Mouse (Mus musculus): ENCODE measurements around the gene Atxn10. TPM values are rescaled to one million over a fixed set of nuclear protein-coding genes. Genes with fewer than 3 reads are reported as not detected.

Gene Atxn10
- 1.5 and 1.6 TPM in 2 replicates for polyA plus RNA-seq (2012)

DNA sequence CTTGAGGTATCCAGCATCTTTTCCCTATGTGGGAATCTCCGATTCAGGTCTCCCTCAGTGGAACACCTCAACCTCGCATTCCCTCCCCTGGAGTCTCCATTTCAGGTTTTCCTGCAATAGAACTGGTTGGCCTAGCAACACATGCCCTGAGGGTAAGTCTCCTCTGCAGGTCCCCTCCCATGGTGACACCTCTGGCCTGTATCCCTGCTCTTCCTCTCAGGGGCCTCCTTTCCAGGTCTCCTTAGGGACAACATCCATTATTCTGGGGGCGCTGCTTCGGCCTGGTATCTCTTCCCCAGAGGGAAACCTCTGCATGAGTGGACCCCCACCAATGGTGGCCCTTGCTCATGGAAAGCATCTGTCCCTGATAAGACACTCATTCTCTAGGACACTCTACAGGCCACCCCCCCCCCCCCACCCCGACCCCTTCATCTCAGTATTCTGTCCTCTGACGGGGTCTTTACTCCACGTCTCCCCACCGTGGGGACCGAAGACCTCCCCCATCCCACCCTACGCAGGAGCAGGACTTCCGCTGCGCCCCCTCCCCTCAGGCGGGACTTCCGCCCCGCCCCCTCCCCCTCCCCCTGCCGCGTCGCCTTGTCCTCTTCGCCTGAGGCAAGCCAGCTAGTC is at the start of gene Atxn10:
TSS of gene Atxn10 (plus strand) at position 575 of the 630 bp plus-strand sequence.
- Histone ChIP-seq H3K27me3 (ENCODE audit: control insufficient read depth) (no peaks in the 10 kb centered on the region), H3K4me3 (replicated peaks) (peak within 1 kb of the TSS; percentile 75), H3K4me1 (ENCODE audit: control insufficient read depth) (peaks cover 22% of the 10 kb centered on the region), H3K36me3 (ENCODE audit: control insufficient read depth) (no peaks in the 10 kb centered on the region), H3K9me3 (ENCODE audit: control insufficient read depth, low read length) (no peaks in the 10 kb centered on the region)
- no peak for TF ChIP-seq TAL1 (IDR thresholded peaks at IDR 0.05; ENCODE audit: low read length)
- TF ChIP-seq GATA1 (IDR thresholded peaks at IDR 0.05; ENCODE audit: low read length), result no peak

DNA sequence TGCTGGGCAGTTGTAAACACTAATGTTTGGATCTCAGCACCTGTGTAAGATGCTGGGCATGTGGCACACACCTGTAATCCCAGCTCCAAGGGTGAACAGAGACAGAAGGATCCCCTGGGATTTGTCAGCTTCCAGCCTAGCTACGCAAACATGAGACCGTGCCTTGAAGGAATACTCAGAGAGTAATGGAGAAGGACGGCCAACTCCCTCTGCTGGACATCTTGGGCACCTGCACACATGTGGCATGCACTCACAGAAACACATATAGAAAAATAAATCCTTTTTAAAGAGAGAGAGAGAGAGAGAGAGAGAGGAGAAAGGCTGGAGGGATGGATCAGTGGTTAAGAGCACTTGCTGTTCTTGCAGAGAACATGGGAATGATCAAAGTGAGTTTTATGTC is 41.4 kb upstream of the Atxn10 start:
- Histone ChIP-seq H3K27me3 (ENCODE audit: control insufficient read depth) (no peaks in the 10 kb centered on the region), H3K36me3 (ENCODE audit: control insufficient read depth) (no peaks in the 10 kb centered on the region), H3K4me1 (ENCODE audit: control insufficient read depth) (no peaks in the 10 kb centered on the region), H3K4me3 (replicated peaks) (no peak overlapping the region), H3K9me3 (ENCODE audit: control insufficient read depth, low read length) (no peaks in the 10 kb centered on the region)
- TF ChIP-seq GATA1 (IDR thresholded peaks at IDR 0.05; ENCODE audit: low read length), result no peak
- TF ChIP-seq TAL1 (IDR thresholded peaks at IDR 0.05; ENCODE audit: low read length), result no peak

DNA sequence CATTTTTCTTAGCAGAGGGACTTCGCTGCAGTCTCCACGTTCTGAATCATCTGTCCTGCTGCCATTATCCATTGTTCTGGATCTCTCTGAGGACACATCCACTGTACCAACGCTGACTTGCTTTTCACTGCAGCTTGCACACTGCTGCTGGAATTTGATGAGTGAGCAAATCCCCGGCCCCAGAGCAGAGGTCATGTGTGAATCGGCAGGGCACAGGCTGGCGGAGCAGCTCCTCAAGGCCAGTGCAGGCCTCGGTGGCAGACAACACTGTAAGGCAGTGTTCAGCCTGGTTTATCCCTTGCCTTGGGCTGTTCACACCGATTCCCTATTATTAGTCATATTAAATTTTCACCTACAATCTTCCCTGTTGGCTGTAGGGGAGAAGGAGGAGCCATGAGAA is 40.5 kb upstream of the Atxn10 start:
- Histone ChIP-seq H3K9me3 (ENCODE audit: control insufficient read depth, low read length) (no peaks in the 10 kb centered on the region), H3K4me1 (ENCODE audit: control insufficient read depth) (no peaks in the 10 kb centered on the region), H3K4me3 (replicated peaks) (no peak overlapping the region), H3K27me3 (ENCODE audit: control insufficient read depth) (no peaks in the 10 kb centered on the region), H3K36me3 (ENCODE audit: control insufficient read depth) (no peaks in the 10 kb centered on the region)
- TF ChIP-seq TAL1 (IDR thresholded peaks at IDR 0.05; ENCODE audit: low read length) (no peak), GATA1 (IDR thresholded peaks at IDR 0.05; ENCODE audit: low read length) (no peak)

DNA sequence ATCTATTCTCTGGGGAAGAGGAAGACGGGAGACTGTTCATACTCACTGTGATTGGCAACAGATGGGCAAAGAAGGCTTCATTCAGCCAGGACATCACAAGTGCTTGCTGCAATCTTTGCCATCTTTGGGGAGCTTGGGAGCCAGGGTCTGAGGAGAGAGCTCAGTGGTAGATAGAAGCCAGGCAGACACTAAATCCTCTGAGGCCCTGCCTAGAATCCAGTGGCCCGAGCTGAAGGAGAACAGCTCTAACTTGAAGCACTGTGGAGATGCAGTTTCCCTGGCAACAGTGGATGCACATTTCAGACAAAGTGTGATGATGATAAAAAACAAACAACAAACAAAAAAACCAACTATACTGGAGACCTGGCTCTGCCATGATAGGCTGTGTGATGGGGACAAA is 40.1 kb upstream of the Atxn10 start:
- H3K4me3 ChIP-seq (replicated peaks), result no peak overlapping the region
- H3K27me3 ChIP-seq (ENCODE audit: control insufficient read depth), result no peaks in the 10 kb centered on the region
- no peak for TF ChIP-seq GATA1 (IDR thresholded peaks at IDR 0.05; ENCODE audit: low read length)
- TF ChIP-seq TAL1 (IDR thresholded peaks at IDR 0.05; ENCODE audit: low read length), result no peak
- H3K36me3 ChIP-seq (ENCODE audit: control insufficient read depth), result no peaks in the 10 kb centered on the region
- no peaks in the 10 kb centered on the region for H3K9me3 ChIP-seq (ENCODE audit: control insufficient read depth, low read length)
- H3K4me1 ChIP-seq (ENCODE audit: control insufficient read depth), result no peaks in the 10 kb centered on the region

DNA sequence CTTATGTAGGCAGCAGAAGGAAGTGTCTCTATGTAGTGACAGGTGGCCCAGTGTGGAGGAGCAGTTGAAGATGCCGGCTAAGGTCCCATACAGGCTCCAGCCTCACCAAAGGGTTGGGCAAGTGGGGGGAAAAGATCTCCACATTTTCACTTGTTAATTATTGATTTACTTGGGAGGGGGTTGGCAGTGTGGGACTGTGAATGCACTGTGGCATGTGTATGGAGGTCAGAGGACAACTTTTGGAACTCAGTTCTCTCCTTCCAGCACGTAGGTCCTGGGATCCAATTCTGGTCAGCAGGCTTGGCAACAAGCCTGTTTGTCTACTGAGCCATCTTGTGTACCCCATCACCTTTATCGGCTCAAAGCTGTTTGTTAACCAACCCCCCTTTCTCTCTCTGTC is 39.5 kb upstream of the Atxn10 start:
- no peaks in the 10 kb centered on the region for H3K9me3 ChIP-seq (ENCODE audit: control insufficient read depth, low read length)
- no peaks in the 10 kb centered on the region for H3K27me3 ChIP-seq (ENCODE audit: control insufficient read depth)
- no peaks in the 10 kb centered on the region for H3K36me3 ChIP-seq (ENCODE audit: control insufficient read depth)
- no peaks in the 10 kb centered on the region for H3K4me1 ChIP-seq (ENCODE audit: control insufficient read depth)
- TF ChIP-seq TAL1 (IDR thresholded peaks at IDR 0.05; ENCODE audit: low read length) (no peak), GATA1 (IDR thresholded peaks at IDR 0.05; ENCODE audit: low read length) (no peak)
- H3K4me3 ChIP-seq (replicated peaks), result no peak overlapping the region

DNA sequence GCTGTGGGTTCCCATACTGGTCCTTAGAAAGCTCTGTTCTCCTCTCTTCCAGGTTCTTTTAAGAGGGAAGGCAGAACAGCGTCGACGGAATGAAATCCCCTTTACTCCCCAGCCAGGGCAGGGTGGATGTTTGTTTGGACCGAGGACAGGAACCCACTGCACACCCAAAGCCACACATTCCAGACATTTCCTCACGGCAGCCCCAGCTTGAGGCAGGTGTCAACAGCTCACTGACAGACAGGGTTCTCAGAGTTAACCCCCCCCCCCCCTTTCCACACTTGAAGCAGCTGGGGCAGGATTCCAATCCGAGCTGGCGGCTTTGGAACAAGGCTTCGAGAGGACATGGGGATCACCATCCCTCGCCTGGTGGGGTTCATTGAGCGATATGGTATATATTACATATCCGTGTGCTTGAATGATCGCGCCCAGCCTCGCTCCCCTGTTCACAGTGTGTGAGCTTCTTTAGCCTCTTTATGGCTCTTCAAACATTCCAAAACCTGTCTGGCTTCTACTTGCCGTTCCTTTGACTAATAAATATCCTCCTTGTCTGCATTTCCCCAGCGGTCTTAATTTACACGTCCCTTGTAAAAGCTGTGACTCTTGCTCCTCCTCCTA is 37.8 kb upstream of the Atxn10 start:
- Histone ChIP-seq H3K36me3 (ENCODE audit: control insufficient read depth) (no peaks in the 10 kb centered on the region), H3K27me3 (ENCODE audit: control insufficient read depth) (no peaks in the 10 kb centered on the region), H3K4me1 (ENCODE audit: control insufficient read depth) (no peaks in the 10 kb centered on the region), H3K9me3 (ENCODE audit: control insufficient read depth, low read length) (peaks cover 2% of the 10 kb centered on the region; the same call in 1 of the 2 replicates), H3K4me3 (replicated peaks) (no peak overlapping the region)
- TF ChIP-seq GATA1 (IDR thresholded peaks at IDR 0.05; ENCODE audit: low read length) (no peak), TAL1 (IDR thresholded peaks at IDR 0.05; ENCODE audit: low read length) (no peak)

DNA sequence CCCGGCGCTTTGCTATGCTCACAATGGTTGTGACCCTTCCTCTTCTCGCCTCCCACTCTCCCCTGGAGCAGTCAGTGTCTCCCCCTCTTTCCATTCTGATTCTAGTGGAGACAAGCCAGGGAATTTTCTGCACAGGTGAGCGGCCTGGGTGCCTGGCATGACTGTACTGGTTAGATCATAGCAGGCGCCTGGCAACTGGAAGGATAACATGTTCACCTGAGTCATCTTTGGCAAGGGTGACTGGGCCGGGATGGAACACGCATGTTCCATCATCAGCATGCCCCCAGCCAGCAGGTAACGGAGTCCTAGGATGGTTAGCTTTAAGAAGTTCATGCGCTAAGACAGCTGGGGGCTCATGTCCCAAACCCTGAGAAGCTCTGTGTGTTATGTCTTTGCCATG is 37.1 kb upstream of the Atxn10 start:
- TF ChIP-seq GATA1 (IDR thresholded peaks at IDR 0.05; ENCODE audit: low read length) (no peak), TAL1 (IDR thresholded peaks at IDR 0.05; ENCODE audit: low read length) (no peak)
- Histone ChIP-seq H3K27me3 (ENCODE audit: control insufficient read depth) (no peaks in the 10 kb centered on the region), H3K9me3 (ENCODE audit: control insufficient read depth, low read length) (peaks cover 4% of the 10 kb centered on the region), H3K4me3 (replicated peaks) (no peak overlapping the region), H3K4me1 (ENCODE audit: control insufficient read depth) (no peaks in the 10 kb centered on the region), H3K36me3 (ENCODE audit: control insufficient read depth) (no peaks in the 10 kb centered on the region)

DNA sequence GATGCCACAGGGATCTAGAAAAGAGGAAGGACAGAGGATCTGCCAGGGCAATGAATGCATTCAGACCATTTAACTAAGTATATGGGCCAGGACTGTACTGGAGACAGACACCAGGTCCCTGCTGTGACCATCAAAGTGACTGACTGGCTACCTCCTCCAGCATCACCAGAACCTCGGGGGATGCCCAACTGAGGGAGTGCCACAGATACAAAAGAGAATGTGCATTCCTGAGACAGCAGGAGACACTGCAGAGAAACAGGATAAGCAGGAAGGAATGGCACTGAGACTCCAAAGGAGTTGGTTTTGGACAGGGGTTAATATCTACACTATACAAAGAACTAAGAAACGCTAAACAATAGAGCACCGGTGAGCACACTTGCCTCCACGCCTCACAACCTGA is 32.8 kb upstream of the Atxn10 start:
- Histone ChIP-seq H3K36me3 (ENCODE audit: control insufficient read depth) (no peaks in the 10 kb centered on the region), H3K27me3 (ENCODE audit: control insufficient read depth) (no peaks in the 10 kb centered on the region), H3K4me3 (replicated peaks) (no peak overlapping the region), H3K4me1 (ENCODE audit: control insufficient read depth) (no peaks in the 10 kb centered on the region), H3K9me3 (ENCODE audit: control insufficient read depth, low read length) (peaks cover 17% of the 10 kb centered on the region)
- TF ChIP-seq GATA1 (IDR thresholded peaks at IDR 0.05; ENCODE audit: low read length), result no peak
- no peak for TF ChIP-seq TAL1 (IDR thresholded peaks at IDR 0.05; ENCODE audit: low read length)

DNA sequence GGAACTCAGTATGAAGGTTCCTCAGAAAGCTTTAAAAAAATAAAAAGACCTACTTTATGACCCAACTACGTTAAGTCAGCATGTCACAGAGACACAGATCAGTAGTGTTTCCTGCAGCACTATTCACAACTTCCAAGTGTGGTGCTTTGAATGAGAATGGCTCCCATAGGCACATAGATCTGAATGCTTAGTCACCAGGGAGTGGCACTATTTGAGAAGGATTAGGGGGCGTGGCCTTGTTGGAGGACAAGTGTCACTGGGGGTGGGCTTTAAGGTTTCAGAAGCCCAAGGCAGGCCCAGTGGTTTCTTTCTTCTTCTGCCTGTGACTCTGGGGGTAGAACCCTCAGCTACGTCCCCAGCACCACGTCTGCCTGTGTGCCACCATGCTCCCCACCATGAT is 32.1 kb upstream of the Atxn10 start:
- no peak for TF ChIP-seq TAL1 (IDR thresholded peaks at IDR 0.05; ENCODE audit: low read length)
- no peak for TF ChIP-seq GATA1 (IDR thresholded peaks at IDR 0.05; ENCODE audit: low read length)
- no peaks in the 10 kb centered on the region for H3K27me3 ChIP-seq (ENCODE audit: control insufficient read depth)
- no peaks in the 10 kb centered on the region for H3K36me3 ChIP-seq (ENCODE audit: control insufficient read depth)
- no peaks in the 10 kb centered on the region for H3K4me1 ChIP-seq (ENCODE audit: control insufficient read depth)
- peaks cover 17% of the 10 kb centered on the region for H3K9me3 ChIP-seq (ENCODE audit: control insufficient read depth, low read length)
- no peak overlapping the region for H3K4me3 ChIP-seq (replicated peaks)

Data from erythroblast, embryonic 14.5 days (primary cell).